Mouse (Mus musculus) CH12.LX (cell line): ENCODE measurements around the gene Mapk13.

Experiments used
- BHLHE40 ChIP-seq: IDR thresholded peaks from 2 replicates; pipeline ENCODE4 v1.6.1; 2011; ENCODE audit warnings: mild to moderate bottlenecking, low read depth, low read length, improper control_type of control experiment
- CHD1 ChIP-seq: IDR thresholded peaks from 2 replicates; pipeline ENCODE4 v1.6.1; 2012; ENCODE audit warnings: low read depth, low read length, improper control_type of control experiment, inconsistent platforms
- CTCF ChIP-seq, 2 experiments: IDR thresholded peaks in 1 of 2; conservative IDR thresholded peaks in 1 of 2; 2 replicates each; pipeline ENCODE4 v1.5.1; 2011 to 2012; ENCODE audit warnings: low read depth in 2 of 2, low read length in 2 of 2, improper control_type of control experiment in 1 of 2, inconsistent platforms in 1 of 2, mild to moderate bottlenecking in 1 of 2, moderate library complexity in 1 of 2
- ELF1 ChIP-seq: IDR thresholded peaks from 2 replicates; pipeline ENCODE4 v1.6.1; 2014; ENCODE audit warnings: low read depth, mild to moderate bottlenecking, inconsistent platforms, low read length, improper control_type of control experiment
- HCFC1 ChIP-seq: IDR thresholded peaks from 2 replicates; pipeline ENCODE4 v1.6.1; 2012; ENCODE audit warnings: low read depth, mild to moderate bottlenecking, inconsistent platforms, low read length, improper control_type of control experiment
- JUND ChIP-seq: conservative IDR thresholded peaks from 2 replicates; pipeline ENCODE4 v1.6.1; 2011; ENCODE audit warnings: low read depth, low read length, improper control_type of control experiment
- KAT2A ChIP-seq: IDR thresholded peaks from 2 replicates; pipeline ENCODE4 v1.6.1; 2012; ENCODE audit warnings: low read length, improper control_type of control experiment, inconsistent platforms; ENCODE audit not compliant: insufficient replicate concordance
- MAZ ChIP-seq: IDR thresholded peaks from 2 replicates; pipeline ENCODE4 v1.6.1; 2012; ENCODE audit warnings: low read depth, mild to moderate bottlenecking, inconsistent platforms, low read length, improper control_type of control experiment, moderate library complexity
- NELFE ChIP-seq: IDR thresholded peaks from 2 replicates; pipeline ENCODE4 v1.6.1; 2011; ENCODE audit warnings: low read depth, low read length, improper control_type of control experiment
- POLR2A ChIP-seq: IDR thresholded peaks from 2 replicates; pipeline ENCODE4 v1.6.1; 2011; ENCODE audit warnings: low read depth, mild to moderate bottlenecking, improper control_type of control experiment, low read length
- POLR2AphosphoS2 ChIP-seq: IDR thresholded peaks from 2 replicates; pipeline ENCODE4 v1.6.1; 2011; ENCODE audit warnings: low read depth, low read length, improper control_type of control experiment
- RAD21 ChIP-seq: IDR thresholded peaks from 2 replicates; pipeline ENCODE4 v1.6.1; 2011; ENCODE audit warnings: low read depth, mild to moderate bottlenecking, low read length, improper control_type of control experiment, moderate library complexity
- TBP ChIP-seq: conservative IDR thresholded peaks from 2 replicates; pipeline ENCODE4 v1.6.1; 2011; ENCODE audit warnings: low read depth, low read length, improper control_type of control experiment
- ZKSCAN1 ChIP-seq: IDR thresholded peaks from 2 replicates; pipeline ENCODE4 v1.6.1; 2012; ENCODE audit warnings: low read depth, inconsistent platforms, low read length, improper control_type of control experiment, borderline replicate concordance

- 0 out of 2 replicates have a peak, but pooled peaks have one; percentile 32 for TF ChIP-seq CHD1
- no peak for TF ChIP-seq ELF1
- TF ChIP-seq ZKSCAN1: no peak
- TF ChIP-seq POLR2AphosphoS2: no peak
- no peak for TF ChIP-seq HCFC1
- no peak for TF ChIP-seq POLR2A
- TF ChIP-seq CTCF (conservative IDR thresholded peaks at IDR 0.05 in 1 of 2, IDR thresholded peaks at IDR 0.05 in 1 of 2; ENCODE audit: low read depth in 2 of 2, low read length in 2 of 2): no peak
- no peak for TF ChIP-seq RAD21
- TF ChIP-seq MAZ: no peak
- TF ChIP-seq NELFE: no peak
- no peak for TF ChIP-seq TBP
- no peak for TF ChIP-seq JUND
- no peak for TF ChIP-seq BHLHE40
- TF ChIP-seq KAT2A: no peak
These were observed 30.4 kb downstream of the Mapk13 start for GRCm38 (mm10) chr17:28799291-28800160.
